16 mouse cellular contexts compared by ENCODE assay signal in the genomic region with DNA sequence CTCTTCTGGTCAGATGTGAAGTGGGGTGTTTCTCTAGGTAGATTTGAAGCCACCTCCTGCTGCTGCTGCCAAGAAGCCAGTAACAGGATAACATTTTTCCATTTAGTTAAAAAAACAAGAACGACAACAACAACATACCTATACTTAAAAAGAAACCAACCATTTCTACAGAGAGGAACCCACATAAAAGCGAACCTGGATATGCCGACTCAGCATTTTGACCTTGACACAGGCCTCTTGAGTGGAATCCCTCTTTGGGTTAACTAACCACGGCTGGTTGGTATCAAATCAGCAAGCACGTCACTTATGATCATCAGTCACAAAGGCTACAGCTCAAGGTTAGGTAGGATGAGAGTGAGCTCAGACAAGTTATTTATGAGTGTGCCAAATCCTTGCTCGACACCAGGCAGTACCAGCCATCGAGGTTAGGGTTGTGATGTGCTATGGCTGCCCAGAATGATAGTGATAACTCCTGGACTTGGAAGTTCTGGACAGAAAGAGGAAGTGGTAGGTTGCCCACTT.
"Had no signal": no experiment of that assay in that cellular context is flagged by ENCODE, and none has a peak within 500 bp of the region (broad histone marks: within the 10 kb centered on the region; RNA-seq: fewer than 3 reads in every experiment).

No protein-coding gene starts in this region.

- H3K27me3 ChIP-seq: liver, embryonic 13.5 days; neural tube, embryonic 13.5 days; stomach, embryonic 15.5 days had no signal

- H3K36me3 ChIP-seq: liver, embryonic 13.5 days; midbrain, embryonic 12.5 days; neural tube, embryonic 13.5 days; stomach, embryonic 15.5 days had no signal

- H3K9ac ChIP-seq: liver, embryonic 13.5 days; midbrain, embryonic 12.5 days; neural tube, embryonic 13.5 days; stomach, embryonic 15.5 days had no signal

- ATAC-seq: midbrain, embryonic 16.5 days had no signal

- H3K4me2 ChIP-seq: liver, embryonic 13.5 days; midbrain, embryonic 12.5 days; neural tube, embryonic 13.5 days; stomach, embryonic 15.5 days had no signal

- H3K4me1 ChIP-seq: liver, embryonic 13.5 days had no signal

- H3K4me3 ChIP-seq: left cerebral cortex, adult 2 months; liver, embryonic 13.5 days; midbrain, embryonic 12.5 days; myocyte; neural tube, embryonic 13.5 days; stomach, embryonic 15.5 days had no signal

- H3K27ac ChIP-seq: left cerebral cortex, adult 2 months; liver, embryonic 13.5 days; macrophage; midbrain, embryonic 12.5 days; neural tube, embryonic 13.5 days; stomach, embryonic 15.5 days had no signal

- H3K9me3 ChIP-seq: liver, embryonic 13.5 days; midbrain, embryonic 12.5 days; neural tube, embryonic 13.5 days; stomach, embryonic 15.5 days had no signal

- DNase-seq: kidney, postnatal 10 days; kidney, postnatal 36 days; layer of hippocampus, postnatal 36 days; liver, embryonic 13.5 days; lung, adult 2 months; retina, postnatal 1 day; right cerebral cortex, postnatal 25 days; spleen, adult 18-20 months; thymus, postnatal 4 days had no signal
